27 mouse cellular contexts compared by ENCODE assay signal in genomic region chr14:37119233-37119632, GRCm38 (mm10). TPM values are rescaled to one million over a fixed set of nuclear protein-coding genes. Genes with fewer than 3 reads are reported as not detected.
"Had no signal": no experiment of that assay in that cellular context is flagged by ENCODE, and none has a peak within 500 bp of the region (broad histone marks: within the 10 kb centered on the region; RNA-seq: fewer than 3 reads in every experiment).

No protein-coding gene starts in this region.

- H3K27ac ChIP-seq: liver, embryonic 15.5 days; lung, embryonic 15.5 days; midbrain, embryonic 10.5 days; neural tube, embryonic 13.5 days; stomach, embryonic 15.5 days had no signal

- H3K9ac ChIP-seq: liver, embryonic 15.5 days; lung, embryonic 15.5 days; neural tube, embryonic 13.5 days; stomach, embryonic 15.5 days had no signal

- H3K4me2 ChIP-seq: liver, embryonic 11.5 days; liver, embryonic 15.5 days; lung, embryonic 15.5 days; neural tube, embryonic 13.5 days; stomach, embryonic 15.5 days had no signal

- H3K4me3 ChIP-seq: liver, embryonic 15.5 days; lung, embryonic 15.5 days; megakaryocyte, embryonic 14.5 days; midbrain, embryonic 10.5 days; neural tube, embryonic 13.5 days; stomach, embryonic 15.5 days had no signal

- H3K27me3 ChIP-seq: liver, embryonic 15.5 days; lung, embryonic 15.5 days; megakaryocyte, embryonic 14.5 days; neural tube, embryonic 13.5 days; stomach, embryonic 15.5 days had no signal

- H3K9me3 ChIP-seq: liver, embryonic 15.5 days; lung, embryonic 15.5 days; midbrain, embryonic 10.5 days; neural tube, embryonic 13.5 days; stomach, embryonic 15.5 days had no signal

- DNase-seq: kidney, adult 18-20 months; kidney, adult 9 months; kidney, postnatal 10 days; kidney, postnatal 36 days; left cerebral cortex, postnatal 4 days; lung, adult 18-20 months; lung, postnatal 10 days; lung, postnatal 36 days; midbrain, embryonic 14.5 days; retina, postnatal 1 day; right cerebral cortex, postnatal 25 days; spleen, adult 18-20 months; thymus, postnatal 25 days had no signal

- H3K4me1 ChIP-seq: liver, embryonic 15.5 days; lung, embryonic 15.5 days; midbrain, embryonic 10.5 days; neural tube, embryonic 13.5 days; stomach, embryonic 15.5 days had no signal

RNA-seq across cellular contexts. Expression of gene 2610528A11Rik, which starts 5.4 kb away (rescaled TPM):
- total RNA-seq: neutrophil, adult 5-6 weeks had no signal
- polyA plus RNA-seq: midbrain, embryonic 10.5 days; midbrain, embryonic 14.5 days had no signal

RNA-seq across cellular contexts. Expression of gene Cdhr1, which starts 21.1 kb away (rescaled TPM):
- total RNA-seq: neutrophil, adult 5-6 weeks had no signal
- polyA plus RNA-seq: liver, embryonic 15.5 days had no signal

RNA-seq across cellular contexts. Expression of gene Lrit2, which starts 51.5 kb away (rescaled TPM):
- total RNA-seq: layer of hippocampus, postnatal 14 days; left cerebral cortex, adult 8-10 months; left cerebral cortex, postnatal 14 days; left cerebral cortex, postnatal 4 days; neutrophil, adult 5-6 weeks had no signal
- polyA plus RNA-seq: intestine, embryonic 14.5 days; limb, embryonic 14.5 days; liver, embryonic 11.5 days; liver, embryonic 15.5 days; lung, embryonic 15.5 days; midbrain, embryonic 10.5 days; midbrain, embryonic 14.5 days; neural tube, embryonic 13.5 days; stomach, embryonic 15.5 days; thymus, postnatal 0 days had no signal
